Mouse (Mus musculus) layer of hippocampus, postnatal 10 days (tissue): ENCODE results near the gene Dapp1. TPM values are rescaled to one million over a fixed set of nuclear protein-coding genes. Genes with fewer than 3 reads are reported as not detected.

Source experiments
- DNase-seq, 2 experiments: peaks; one replicate each; pipeline ENCODE4 v3.0.0; 2021; ENCODE audit warnings: low spot score in 2 of 2
- long read RNA-seq: library from polyadenylated mRNA; stranded (forward); transcript quantifications from one replicate; pipeline ENCODE4 v2.0.0, GENCODE M21; 2023
- total RNA-seq, 2 experiments: library from RNA; stranded (reverse); gene quantifications; 2 replicates each; pipeline ENCODE4 v1.2.3; 2021

The Dapp1 gene
- 1 to 10 TPM; 4.7 to 7.1 TPM for total RNA-seq
- long read RNA-seq, transcript Dapp1-201 (9 exons, 3,083 nt) = major isoform, 8 of 8 reads
- long read RNA-seq, partial matches to known transcripts = 0 of 8 reads
- long read RNA-seq, other reads (novel, unspliced or antisense) = 0 of 8 reads

- peak; percentile 23 to 46 for DNase-seq
Measured at GRCm38 (mm10) chr3:137981382-137981750, at the start of gene Dapp1. TSS of gene Dapp1 (minus strand) at chr3:137981545.

GRCm38 (mm10) chr3:138030563-138030962 is 49.2 kb upstream of the Dapp1 start:
- no peak for DNase-seq

DNA sequence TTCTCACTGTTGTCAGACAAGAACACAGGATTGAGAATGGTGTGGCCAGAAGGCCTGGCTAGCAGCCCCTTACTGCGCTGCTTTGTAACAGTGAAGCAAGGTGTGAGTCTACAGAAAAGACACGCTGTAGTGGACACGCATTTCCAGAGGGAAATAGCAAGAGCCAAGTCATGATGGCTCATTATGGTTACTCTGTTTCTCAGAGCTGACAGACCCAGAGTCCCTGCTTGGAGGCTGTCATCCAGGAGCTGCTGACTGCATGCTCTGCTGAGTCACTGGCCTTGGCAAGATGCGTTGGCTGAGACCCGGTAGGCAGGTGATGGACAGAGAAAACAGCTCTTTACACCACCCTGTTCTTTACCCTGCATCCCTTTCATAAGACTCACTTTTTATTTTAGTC is 48.0 kb upstream of the Dapp1 start:
- no peak for DNase-seq

DNA sequence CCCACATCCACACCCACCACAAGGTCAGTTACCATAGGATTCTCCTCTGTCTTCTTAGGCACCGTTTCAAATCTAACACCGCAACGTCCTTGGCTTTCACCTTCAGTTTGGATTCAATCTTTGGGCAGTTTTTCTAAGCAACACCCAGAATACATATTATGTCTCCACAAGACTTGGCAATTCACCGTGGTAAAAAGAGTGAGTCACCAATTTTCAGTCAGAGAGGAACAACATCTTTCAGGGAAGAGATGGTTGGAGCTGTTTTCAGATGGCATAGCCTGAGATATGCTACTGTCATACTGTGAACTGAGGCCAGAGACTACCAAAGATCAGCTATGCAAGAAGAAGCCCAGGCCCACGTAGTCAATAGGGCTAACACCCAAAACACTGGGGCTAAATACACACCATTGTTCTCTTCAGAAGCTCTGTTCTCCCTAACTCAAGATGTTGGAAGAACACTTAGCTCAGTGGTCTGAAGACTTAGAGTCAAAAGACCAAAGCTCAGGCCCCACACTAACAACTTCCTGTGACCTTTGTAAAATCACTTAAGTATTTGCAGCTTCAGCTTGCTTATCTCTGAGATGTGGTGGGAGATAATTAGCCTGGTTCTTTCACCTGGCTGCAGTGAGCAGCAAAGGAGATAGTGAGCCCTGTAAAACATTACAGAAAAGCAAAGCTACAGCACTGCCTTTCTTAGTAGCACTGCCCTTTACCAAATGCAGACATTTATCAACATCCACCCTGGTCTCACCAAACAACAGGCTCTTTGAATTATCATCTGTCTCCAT is 46.4 kb upstream of the Dapp1 start:
- DNase-seq = no peak

DNA sequence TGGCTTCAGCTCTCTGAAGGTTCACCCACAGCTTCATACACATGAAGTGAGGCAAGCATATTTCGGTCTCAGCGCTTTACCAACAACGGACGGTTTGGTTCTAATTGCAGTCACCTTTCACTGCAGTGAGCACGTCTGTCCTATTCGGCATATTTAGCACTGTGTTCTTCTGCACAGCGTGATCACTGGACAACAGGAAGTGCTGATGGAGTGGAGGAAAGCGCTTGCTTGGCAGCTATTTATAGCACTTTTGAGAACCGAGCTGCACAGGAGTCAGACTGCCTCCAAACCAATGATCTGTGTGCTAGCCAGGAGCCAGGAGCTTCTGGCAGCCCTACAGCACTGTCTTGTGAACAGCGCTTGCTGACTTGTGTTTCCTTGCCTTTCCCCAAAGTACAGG is 44.9 kb upstream of the Dapp1 start:
- peak; percentile 19 to 20 for DNase-seq

GRCm38 (mm10) chr3:138022651-138023050 is 41.3 kb upstream of the Dapp1 start:
- no peak for DNase-seq

GRCm38 (mm10) chr3:138022003-138022402 is 40.7 kb upstream of the Dapp1 start:
- DNase-seq = no peak

- no peak for DNase-seq
Measured at GRCm38 (mm10) chr3:138016810-138017209, 35.5 kb upstream of the Dapp1 start.

DNA sequence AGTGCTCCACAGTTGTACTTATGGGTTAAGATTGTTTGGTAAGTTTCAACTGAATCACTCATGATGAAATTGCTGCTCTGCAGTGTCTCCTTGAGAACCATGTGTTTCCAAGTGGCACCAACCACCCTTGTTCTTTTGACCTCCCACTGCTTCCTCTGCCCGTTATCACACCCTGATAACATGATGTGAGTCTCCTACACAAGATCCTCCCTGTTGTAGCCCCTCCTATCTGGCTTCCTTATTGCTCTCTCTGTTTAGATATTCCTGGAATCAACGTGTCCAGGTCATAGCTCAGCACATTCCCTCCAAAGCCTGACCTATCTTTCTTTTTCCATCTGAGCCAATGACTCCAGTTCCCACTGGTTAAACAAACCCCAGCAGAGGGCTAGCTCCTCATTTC is 33.4 kb upstream of the Dapp1 start:
- no peak for DNase-seq

DNA sequence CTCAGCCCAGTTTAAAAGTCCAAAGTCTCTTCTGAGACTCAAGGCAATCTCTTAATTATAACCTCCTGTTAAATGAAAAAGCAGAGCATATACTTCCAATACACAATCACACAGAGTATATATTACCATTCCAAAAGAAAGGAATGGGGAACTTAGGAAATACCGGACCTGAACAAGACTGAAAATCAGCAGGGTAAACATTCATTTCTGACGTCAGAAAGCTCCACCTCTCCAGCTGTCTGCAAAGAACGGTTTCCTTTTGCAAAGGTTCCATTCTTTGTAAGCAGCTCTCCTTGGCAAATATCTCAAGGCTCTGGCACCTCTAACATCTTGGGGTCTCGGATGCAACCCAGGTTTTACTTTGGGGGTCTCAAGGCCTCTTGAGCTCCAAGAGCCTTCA is 31.0 kb upstream of the Dapp1 start:
- no peak for DNase-seq

DNA sequence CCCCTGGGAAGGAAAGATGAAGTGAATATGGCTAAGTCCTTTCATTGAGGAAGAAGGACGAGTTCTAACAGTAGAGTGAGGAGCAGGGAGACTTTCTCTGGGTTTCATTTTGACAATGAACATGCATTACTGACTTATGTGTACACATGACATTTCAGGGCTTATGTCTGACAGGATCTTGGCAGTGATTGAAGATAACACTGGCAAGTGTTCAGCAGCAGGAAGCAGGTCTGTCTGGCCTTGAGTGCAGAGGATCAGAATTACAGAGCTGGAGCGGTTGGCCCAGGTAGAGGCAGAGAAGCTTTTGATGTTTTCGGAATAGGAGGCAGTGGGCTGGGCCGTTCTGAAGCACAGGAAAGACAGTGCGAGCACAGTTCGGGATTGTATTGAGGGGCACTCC is 26.8 kb upstream of the Dapp1 start:
- DNase-seq = no peak

GRCm38 (mm10) chr3:138006896-138007295 is 25.6 kb upstream of the Dapp1 start:
- no peak for DNase-seq

DNA sequence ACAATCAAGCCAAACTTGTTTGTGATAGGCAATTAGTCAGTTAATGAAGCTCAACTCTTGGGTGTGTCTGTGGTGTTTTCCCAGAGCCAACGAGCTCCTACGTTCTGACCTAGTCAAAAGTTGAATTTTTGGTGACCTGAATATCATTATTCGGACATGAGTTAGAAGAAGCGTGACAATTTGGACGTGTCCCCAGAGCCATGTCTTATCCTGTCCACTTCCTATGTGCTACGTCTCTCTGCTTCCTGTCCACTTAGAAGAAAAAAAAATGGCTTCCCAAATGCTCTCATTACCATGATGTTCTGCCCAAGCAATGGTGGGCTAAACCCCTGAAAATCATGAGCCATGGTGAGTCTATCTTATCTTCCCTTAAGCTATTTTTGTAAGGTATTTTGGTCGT is 21.9 kb upstream of the Dapp1 start:
- no peak for DNase-seq

- no peak for DNase-seq
Measured at GRCm38 (mm10) chr3:138002545-138002944, 21.2 kb upstream of the Dapp1 start.

- DNase-seq = no peak
Measured at GRCm38 (mm10) chr3:138001865-138002264, 20.5 kb upstream of the Dapp1 start.

- DNase-seq = peak in 1 of 2 experiments; percentile 27
Measured at GRCm38 (mm10) chr3:138000724-138001069, 19.4 kb upstream of the Dapp1 start.

DNA sequence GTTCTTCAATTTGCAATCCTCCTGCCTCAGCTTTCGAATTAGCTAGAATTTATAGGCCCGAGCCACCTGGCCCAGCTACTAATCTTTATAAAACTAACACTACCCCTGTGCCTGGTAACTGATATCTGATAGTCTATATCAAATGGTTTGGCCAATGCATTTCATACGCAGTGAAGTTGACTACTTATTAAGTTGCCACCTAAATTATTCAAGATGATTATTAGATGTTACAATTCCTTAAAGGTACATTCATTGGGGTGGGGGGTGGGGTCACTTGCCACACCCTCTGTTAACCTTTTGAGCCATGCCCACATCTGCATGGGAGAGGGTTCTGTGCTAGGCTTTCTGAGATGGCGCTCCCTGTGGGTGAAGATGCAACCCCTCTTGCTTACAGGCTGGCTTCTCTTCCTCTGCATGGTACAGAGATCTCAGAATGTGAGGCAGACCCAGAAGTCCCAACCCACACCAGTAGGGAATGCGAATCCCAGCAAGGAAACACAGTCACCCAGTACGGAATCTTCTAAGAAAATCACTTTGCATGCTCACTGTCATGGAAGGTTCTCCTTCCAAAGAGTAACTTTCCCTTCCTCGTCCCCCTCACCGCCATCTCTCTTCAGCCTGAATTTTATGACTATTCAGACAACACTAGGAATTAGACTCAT is 18.8 kb upstream of the Dapp1 start:
- no peak for DNase-seq

DNA sequence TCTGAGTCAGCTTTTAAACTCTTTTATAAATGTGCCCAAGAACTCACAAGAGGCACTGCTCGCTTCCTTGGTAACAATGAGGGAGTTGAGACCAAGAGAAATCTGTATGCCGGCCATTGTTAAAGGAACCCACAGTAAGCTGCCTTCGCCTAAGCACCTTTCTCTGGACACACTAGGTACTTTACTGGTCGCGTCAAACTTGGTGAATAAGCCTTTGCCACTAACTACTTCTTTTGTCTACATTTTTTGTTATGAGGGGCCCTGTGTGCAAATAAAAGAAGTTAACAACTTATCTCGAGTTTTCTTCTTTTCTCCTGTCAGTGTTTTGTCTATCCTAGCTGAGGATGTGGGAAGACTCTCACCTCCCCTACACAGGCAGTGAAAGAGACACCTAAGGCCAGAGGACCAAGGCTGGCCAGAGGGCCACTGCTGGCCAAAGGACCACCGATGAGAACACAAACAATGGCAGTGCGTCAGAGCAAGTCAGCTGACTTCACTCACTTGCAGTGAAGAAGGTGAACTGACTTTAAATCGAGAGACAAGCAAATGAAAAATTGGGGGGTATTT is 18.0 kb upstream of the Dapp1 start:
- no peak for DNase-seq

- no peak for DNase-seq
Measured at GRCm38 (mm10) chr3:137998491-137999223, 17.3 kb upstream of the Dapp1 start.

- DNase-seq = no peak
Measured at GRCm38 (mm10) chr3:137995486-137995885, 14.1 kb upstream of the Dapp1 start.

DNA sequence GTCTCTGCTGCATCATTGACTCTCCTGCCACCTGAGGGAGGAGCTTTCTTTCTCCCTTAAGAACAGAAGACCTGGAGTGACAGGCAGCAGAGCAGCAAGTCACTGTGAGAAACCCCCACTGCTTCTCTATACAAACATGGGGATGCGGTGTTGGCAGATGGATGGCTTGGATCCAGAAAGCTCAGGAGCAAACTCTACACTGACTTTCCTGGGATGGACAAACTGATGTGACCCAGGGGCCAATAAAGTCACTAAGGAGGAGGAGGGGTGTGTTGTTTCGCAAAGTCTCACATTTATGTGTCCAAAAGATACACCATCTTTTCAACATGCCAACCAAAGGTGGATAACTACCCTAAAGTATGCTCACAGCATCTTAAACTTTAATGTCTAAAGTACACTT is 12.9 kb upstream of the Dapp1 start:
- no peak for DNase-seq

DNA sequence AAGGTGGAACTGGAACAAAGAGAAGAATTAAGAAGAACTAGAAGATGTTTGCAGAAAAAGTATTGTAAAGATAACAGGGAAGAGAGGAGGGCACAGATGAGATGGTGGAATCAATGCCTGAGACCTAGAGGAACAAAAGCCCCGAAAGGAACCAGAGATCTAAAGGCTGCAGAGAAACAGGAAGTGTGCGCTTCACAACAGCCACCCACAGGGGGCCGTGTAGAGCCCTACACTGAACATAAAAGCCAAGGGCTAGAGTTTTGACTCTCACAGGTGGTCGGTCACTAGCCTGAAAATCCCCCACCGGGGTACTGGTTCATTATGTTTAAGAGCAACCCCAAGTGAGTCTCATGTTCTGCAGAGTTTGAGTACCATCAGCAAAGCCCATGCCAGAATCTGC is 11.0 kb upstream of the Dapp1 start:
- no peak for DNase-seq
